14 mouse cellular contexts compared by ENCODE assay signal in the genomic region with DNA sequence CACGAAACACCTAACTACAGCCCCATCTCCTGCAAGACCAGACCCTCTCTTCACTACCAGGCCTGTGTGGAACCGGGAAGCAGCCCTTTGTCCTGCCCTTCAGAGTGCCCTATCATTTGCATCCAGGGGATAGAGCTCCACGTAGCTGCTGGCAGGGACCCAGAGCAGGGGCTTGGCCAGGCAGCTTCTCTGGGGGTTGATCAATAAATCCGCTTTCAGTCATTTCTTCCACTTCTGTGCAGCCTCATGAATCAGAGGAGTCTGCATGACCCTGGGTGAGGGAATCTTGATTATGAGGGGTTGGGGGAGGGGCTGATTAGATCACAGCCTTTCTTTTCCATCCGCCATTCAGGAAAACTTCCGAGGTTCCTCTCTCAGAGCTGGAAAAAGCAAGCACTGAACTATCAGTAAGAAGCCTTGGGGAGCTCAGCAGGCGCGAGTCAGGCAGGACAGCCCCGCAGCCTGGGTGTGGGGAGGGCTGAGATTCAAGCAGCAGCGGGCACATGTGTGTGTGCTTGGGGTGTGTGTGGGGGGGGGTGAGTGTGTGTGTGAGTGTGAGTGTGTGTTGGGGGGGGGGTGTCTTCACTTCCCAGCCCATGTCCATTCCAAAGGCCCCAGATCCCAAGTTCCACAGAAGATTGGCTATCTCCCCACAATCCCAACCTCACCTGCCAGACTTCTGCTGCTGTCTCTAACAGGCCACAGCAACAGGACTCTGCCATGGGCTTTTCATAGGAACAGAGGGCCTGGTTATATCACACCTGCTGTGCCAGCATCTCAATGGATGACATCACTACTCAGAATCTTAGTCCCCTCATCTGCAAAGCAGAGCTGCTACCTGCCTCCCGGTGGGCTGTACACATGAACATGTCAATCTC. TPM values are rescaled to one million over a fixed set of nuclear protein-coding genes. Genes with fewer than 3 reads are reported as not detected.
DNase-seq lines count a peak whose midpoint lies in the region; ATAC-seq and TF ChIP-seq lines count a peak whose summit lies in the region.
"Had no signal": no experiment of that assay in that cellular context is flagged by ENCODE, and none has a peak within 500 bp of the region (broad histone marks: within the 10 kb centered on the region; RNA-seq: fewer than 3 reads in every experiment).

No protein-coding gene starts in this region.

- H3K27ac ChIP-seq in heart, embryonic 10.5 days: peak overlapping the region; percentile 71; the same call in 1 of the 2 replicates
- H3K27ac ChIP-seq in forebrain, postnatal 0 days (ENCODE audit: low read depth, low read length): no peak overlapping the region
- H3K27ac ChIP-seq in midbrain, embryonic 14.5 days (replicated peaks; ENCODE audit: low read depth, low read length): 0 out of 2 replicates have a peak overlapping the region, but pooled peaks have one; percentile 8
- H3K27ac ChIP-seq: macrophage had no signal

- 22% methylated on average over 11 of the region's 11 CpGs for WGBS in heart, embryonic 10.5 days
- 16% methylated on average over 11 of the region's 11 CpGs for WGBS in forebrain, postnatal 0 days
- WGBS in midbrain, embryonic 14.5 days: 20% methylated on average over 11 of the region's 11 CpGs

- no peak overlapping the region for H3K4me2 ChIP-seq in forebrain, postnatal 0 days (ENCODE audit: low read depth)
- H3K4me2 ChIP-seq in midbrain, embryonic 14.5 days (ENCODE audit: low read length): no peak overlapping the region
- H3K4me2 ChIP-seq: liver, embryonic 11.5 days had no signal

- H3K36me3 ChIP-seq in heart, embryonic 10.5 days: no peaks in the 10 kb centered on the region
- no peaks in the 10 kb centered on the region for H3K36me3 ChIP-seq in forebrain, postnatal 0 days (ENCODE audit: insufficient read depth)
- no peaks in the 10 kb centered on the region for H3K36me3 ChIP-seq in midbrain, embryonic 14.5 days (ENCODE audit: control insufficient read depth, insufficient read depth, low read length)

- no peaks in the 10 kb centered on the region for H3K9me3 ChIP-seq in heart, embryonic 10.5 days
- H3K9me3 ChIP-seq in forebrain, postnatal 0 days (ENCODE audit: low read length): no peaks in the 10 kb centered on the region
- H3K9me3 ChIP-seq in midbrain, embryonic 14.5 days (ENCODE audit: control insufficient read depth, low read length): no peaks in the 10 kb centered on the region

- no peak overlapping the region for H3K4me3 ChIP-seq in heart, embryonic 10.5 days
- no peak overlapping the region for H3K4me3 ChIP-seq in forebrain, postnatal 0 days (ENCODE audit: low read depth, low read length)
- H3K4me3 ChIP-seq in midbrain, embryonic 14.5 days (replicated peaks; ENCODE audit: low read depth, low read length): no peak overlapping the region
- H3K4me3 ChIP-seq: erythroblast, embryonic 14.5 days had no signal

- no peak for DNase-seq in heart, embryonic 10.5 days (ENCODE audit: low spot score)
- DNase-seq in heart, postnatal 25 days (ENCODE audit: low spot score): no peak
- peak; percentile 58 for DNase-seq in MN1 (ENCODE audit: low spot score)
- no peak for DNase-seq in forebrain, postnatal 0 days
- peak; percentile 60 for DNase-seq in midbrain, embryonic 14.5 days
- DNase-seq in right cerebral cortex, postnatal 10 days (ENCODE audit: low spot score in 2 of 2): no peak
- no peak for DNase-seq in B cell, adult 2 months
- no peak for DNase-seq in kidney, adult 9 months
- DNase-seq: cerebellum, adult 11 months had no signal

- no peak for TF ChIP-seq CTCF in forebrain, postnatal 0 days (IDR thresholded peaks at IDR 0.05; ENCODE audit: low read depth)

- H3K9ac ChIP-seq in forebrain, postnatal 0 days: peak overlapping the region; percentile 31; the same call in 1 of the 2 replicates
- H3K9ac ChIP-seq in midbrain, embryonic 14.5 days (replicated peaks; ENCODE audit: low read length): 0 out of 2 replicates have a peak overlapping the region, but pooled peaks have one; percentile 10

- peaks cover 63% of the 10 kb centered on the region for H3K4me1 ChIP-seq in heart, embryonic 10.5 days
- H3K4me1 ChIP-seq in forebrain, postnatal 0 days (ENCODE audit: insufficient read depth): 0 out of 2 replicates have a peak, but pooled peaks cover 4% of the 10 kb centered on the region
- H3K4me1 ChIP-seq in midbrain, embryonic 14.5 days (ENCODE audit: control insufficient read depth, insufficient read depth, low read length): peaks cover 9% of the 10 kb centered on the region

- intact Hi-C loops in heart, postnatal 25 days (cut with DNase I): no loop called here

- ATAC-seq in forebrain, postnatal 0 days: peak; percentile 21; the same call in 1 of the 2 replicates
- ATAC-seq in midbrain, embryonic 14.5 days (ENCODE audit: low FRiP score, low TSS enrichment): no peak; the same call in 1 of the 2 replicates

- H3K27me3 ChIP-seq in heart, embryonic 10.5 days (ENCODE audit: insufficient read depth, poor library complexity, severe bottlenecking): peaks cover 10% of the 10 kb centered on the region; the same call in 1 of the 2 replicates
- H3K27me3 ChIP-seq in forebrain, postnatal 0 days (ENCODE audit: insufficient read depth, low read length): no peaks in the 10 kb centered on the region
- no peaks in the 10 kb centered on the region for H3K27me3 ChIP-seq in midbrain, embryonic 14.5 days (ENCODE audit: control insufficient read depth, insufficient read depth, low read length)
- H3K27me3 ChIP-seq: CH12.LX had no signal

RNA-seq across cellular contexts. Expression of gene Adora1, which starts 19.2 kb away (rescaled TPM):
- 8.0 and 8.1 TPM in 2 replicates for polyA plus RNA-seq in heart, embryonic 10.5 days (2016; fragmentation: Nextera tagmentation; extraction: Ambion mirVana)
- total RNA-seq in heart, postnatal 25 days (2021): 10 to 100 TPM; 15.5 to 20.5 TPM
- 38.4 and 41.5 TPM in 2 replicates for total RNA-seq in forebrain, postnatal 0 days (2014; rRNA removed)
- polyA plus RNA-seq in forebrain, postnatal 0 days (2015; fragmentation: Nextera tagmentation; extraction: Ambion mirVana): 29.3 and 37.5 TPM in 2 replicates
- polyA plus RNA-seq in midbrain, embryonic 14.5 days (2014; fragmentation: Nextera tagmentation; extraction: Ambion mirVana): 7.3 and 10.6 TPM in 2 replicates
- total RNA-seq: CH12.LX had no signal
- polyA plus RNA-seq: erythroblast, embryonic 14.5 days; macrophage had no signal

RNA-seq across cellular contexts. Expression of gene Mybph, which starts 22.7 kb away (rescaled TPM):
- polyA plus RNA-seq in heart, embryonic 10.5 days (2016; fragmentation: Nextera tagmentation; extraction: Ambion mirVana): 0.33 and 0.43 TPM in 2 replicates
- not detected for total RNA-seq in heart, postnatal 25 days (2021)
- total RNA-seq in forebrain, postnatal 0 days (2014; rRNA removed): 0.10 and 0.23 TPM in 2 replicates
- polyA plus RNA-seq in forebrain, postnatal 0 days (2015; fragmentation: Nextera tagmentation; extraction: Ambion mirVana): 0.12 TPM in 1 of 2 replicates, not detected in the other
- polyA plus RNA-seq in midbrain, embryonic 14.5 days (2014; fragmentation: Nextera tagmentation; extraction: Ambion mirVana): 0.12 TPM in 1 of 2 replicates, not detected in the other
- total RNA-seq: heart, adult 18-20 months had no signal
- polyA plus RNA-seq: erythroblast, embryonic 14.5 days; macrophage had no signal

RNA-seq across cellular contexts. Expression of gene Chil1, which starts 34.0 kb away (rescaled TPM):
- 0.87 and 1.1 TPM in 2 replicates for polyA plus RNA-seq in heart, embryonic 10.5 days (2016; fragmentation: Nextera tagmentation; extraction: Ambion mirVana)
- under 1 TPM; 0.34 to 0.92 TPM for total RNA-seq in heart, postnatal 25 days (2021)
- 0.38 and 1.3 TPM in 2 replicates for total RNA-seq in forebrain, postnatal 0 days (2014; rRNA removed)
- 3.3 and 4.1 TPM in 2 replicates for polyA plus RNA-seq in forebrain, postnatal 0 days (2015; fragmentation: Nextera tagmentation; extraction: Ambion mirVana)
- 3.6 and 3.7 TPM in 2 replicates for polyA plus RNA-seq in midbrain, embryonic 14.5 days (2014; fragmentation: Nextera tagmentation; extraction: Ambion mirVana)
- polyA plus RNA-seq: erythroblast, embryonic 14.5 days had no signal

Comparison
In these comparisons a context has a peak if more than half of its experiments do, and no peak if none do; other contexts are left out.
1. DNase-seq: peak in MN1 (single experiment) and midbrain, embryonic 14.5 days (single experiment); none in heart, embryonic 10.5 days (single experiment), heart, postnatal 25 days (single experiment), forebrain, postnatal 0 days (single experiment), right cerebral cortex, postnatal 10 days (0 of 2), B cell, adult 2 months (0 of 2) and kidney, adult 9 months (single experiment).